Mouse (Mus musculus) 3134 (cell line): ENCODE measurements around the gene Il1a.

ENCODE experiments used
- DNase-seq: peaks from one replicate; pipeline ENCODE4 v3.0.0-alpha.2; 2011; ENCODE audit warnings: low spot score; ENCODE audit not compliant: insufficient read length; ENCODE audit errors: extremely low read depth

The Il1a gene

DNA sequence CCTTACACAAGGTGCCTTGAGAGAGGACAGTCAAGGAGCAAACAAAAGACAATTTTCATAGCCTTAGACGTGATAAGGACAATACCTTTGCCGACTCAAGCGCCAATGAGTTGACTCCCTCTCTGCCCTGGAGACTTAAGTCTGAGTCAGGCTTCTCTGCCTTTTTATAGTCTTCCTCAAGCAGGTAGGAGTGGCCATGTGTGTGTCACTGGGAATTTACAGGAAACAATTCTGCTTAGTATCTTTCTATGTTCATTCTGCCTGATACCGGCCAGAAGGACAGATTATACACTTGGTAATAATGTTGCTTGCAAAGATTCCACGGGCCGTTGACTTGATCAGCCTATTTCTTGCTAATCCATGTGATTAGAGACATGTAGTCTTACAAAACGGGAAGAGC is at the start of gene Il1a:
Gene Il1a, minus strand, starts transcription at position 137 of the 400 bp plus-strand sequence.
- no peak for DNase-seq

DNA sequence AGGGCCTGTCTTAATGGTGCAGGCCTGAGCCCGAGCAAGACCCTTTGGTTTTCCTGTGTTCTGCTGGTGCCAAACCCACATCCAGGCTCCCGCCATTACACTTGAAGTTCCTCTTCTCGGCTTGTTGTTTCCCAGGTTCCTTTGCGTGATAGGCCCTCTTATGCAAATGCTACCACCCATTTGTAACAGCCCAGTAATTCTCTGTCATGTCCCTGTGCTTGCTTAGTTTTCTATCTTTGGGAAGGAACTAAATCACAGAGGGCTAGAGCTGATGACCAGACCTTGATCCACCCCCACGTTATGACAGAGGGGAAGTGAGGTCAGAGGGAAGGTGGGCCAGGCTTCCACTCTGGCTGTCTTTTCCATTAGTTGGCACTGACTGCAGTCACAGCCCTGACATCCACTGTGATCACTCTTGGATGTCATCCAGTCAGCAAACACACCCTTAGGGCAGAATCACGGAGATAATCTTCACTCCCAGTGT is 28.4 kb upstream of the Il1a start:
- DNase-seq = no peak

DNA sequence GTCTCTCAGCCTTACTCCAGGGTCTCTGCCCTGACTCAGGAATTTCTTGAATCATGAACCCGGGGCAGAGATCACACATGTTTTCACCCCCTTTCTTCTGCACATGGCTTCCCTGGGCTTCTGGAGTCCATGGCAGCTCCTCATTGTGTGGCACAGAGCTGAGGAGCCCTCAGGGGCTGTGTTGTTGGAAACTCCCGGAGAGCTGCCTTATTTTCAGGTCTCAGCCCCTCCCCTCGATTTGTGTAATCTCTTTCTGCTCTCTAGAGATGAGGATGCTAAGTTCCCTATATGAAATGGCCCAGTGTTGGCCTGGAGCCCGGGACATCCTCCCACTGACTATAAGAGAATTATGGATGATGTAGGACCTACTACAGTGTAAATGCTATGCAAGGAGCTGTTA is 23.7 kb upstream of the Il1a start:
- no peak for DNase-seq

DNA sequence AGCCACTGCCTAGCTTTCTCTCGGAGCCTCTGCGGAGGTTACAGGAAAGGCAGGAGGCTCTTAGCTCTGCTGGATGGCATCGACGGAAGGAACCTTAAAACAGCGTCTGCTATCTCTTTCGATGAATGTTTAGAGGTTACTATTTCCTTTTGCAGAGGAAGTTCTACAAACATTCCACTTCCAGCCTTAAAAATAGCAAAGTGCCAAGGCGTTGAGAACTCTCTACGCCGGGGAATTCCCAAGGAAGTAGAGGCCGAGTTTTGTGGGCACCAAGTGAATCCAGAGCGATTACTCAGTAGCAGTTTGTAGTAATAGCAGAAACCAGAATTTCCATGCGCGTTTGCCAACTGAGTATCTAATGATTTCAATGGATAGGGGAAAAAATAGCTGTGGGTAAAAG is 20.8 kb upstream of the Il1a start:
- peak; percentile 70 for DNase-seq

DNA sequence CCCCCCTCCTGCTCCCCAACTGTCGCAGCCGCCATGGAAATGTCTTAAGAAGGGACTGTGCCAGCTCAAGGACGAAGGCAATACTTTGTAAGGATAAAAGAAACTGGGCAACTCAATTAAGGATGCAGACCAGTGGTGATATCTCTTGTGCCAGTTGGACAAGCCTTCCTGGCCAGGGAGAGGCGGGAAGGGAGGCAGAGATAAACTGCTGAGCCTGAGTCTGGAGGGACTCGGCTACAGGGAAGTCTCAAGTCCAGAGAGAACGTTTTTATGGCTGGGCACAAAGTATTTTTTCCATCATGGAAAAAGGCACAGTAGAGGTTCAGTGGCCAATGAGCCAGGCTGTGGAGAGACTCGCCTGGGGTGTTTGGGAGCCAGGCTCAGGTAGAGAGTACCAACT is 20.3 kb upstream of the Il1a start:
- no peak for DNase-seq

DNA sequence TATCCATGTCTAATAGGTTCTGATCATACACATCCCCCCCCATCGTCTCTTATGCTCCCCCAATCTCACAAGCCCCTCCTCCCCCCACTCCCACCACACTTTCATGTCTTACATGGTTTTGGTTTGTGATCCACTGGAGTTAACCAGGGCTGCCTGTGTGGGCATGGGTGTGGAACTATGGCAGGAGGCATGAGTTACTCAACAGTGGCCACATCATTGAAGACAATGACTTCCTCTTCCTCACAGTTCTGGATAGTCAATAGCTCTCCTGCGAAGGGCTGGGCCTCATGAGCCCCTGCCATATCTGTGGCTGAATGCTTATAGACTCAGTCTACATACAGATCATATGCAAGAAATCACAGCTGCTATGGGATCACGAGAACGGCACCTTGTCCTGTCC is 18.5 kb upstream of the Il1a start:
- no peak for DNase-seq

DNA sequence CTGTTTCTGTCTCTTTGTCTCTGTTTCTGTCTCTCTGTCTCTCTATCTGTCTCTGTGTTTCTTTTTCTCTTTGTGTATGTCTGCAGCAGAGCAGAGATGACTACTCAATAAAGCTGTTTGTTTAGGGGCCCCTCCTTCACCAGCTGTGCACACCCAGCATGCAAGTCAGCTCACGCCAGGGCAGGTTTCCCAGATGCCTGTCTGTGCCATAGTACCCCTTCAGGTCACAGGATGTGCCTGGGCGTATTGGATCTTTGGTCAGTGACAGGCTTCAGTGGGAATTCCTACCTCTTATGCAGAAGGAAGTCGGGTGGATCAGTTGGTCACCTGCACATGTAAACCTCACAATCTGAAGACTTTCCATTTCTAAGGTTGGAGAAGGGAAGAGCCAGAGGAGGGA is 14.4 kb upstream of the Il1a start:
- DNase-seq = no peak

DNA sequence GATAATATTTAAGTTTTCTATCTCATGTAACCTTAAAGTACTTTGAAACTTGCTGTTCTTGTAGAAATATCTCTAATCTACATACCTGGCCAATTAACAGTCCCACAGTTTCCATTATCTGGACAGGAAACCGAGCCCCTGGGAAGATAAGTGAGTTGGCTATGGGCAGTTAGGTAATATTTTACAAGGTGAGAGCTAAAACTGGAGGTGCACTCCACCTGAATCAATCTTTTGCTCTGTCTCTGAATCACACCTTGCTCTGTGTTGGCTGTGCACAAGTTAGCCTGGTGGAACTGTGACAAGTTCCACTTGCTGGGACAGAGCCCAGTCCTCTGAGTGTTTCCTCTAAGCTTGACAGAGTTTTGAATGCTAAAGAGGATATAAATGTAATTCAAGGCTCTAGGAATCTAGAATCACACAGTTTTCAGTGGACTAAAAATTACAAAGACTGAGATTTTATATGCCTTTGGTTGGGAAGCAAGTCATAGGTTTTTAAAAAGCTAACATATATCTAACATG is 12.4 kb upstream of the Il1a start:
- DNase-seq = no peak

DNA sequence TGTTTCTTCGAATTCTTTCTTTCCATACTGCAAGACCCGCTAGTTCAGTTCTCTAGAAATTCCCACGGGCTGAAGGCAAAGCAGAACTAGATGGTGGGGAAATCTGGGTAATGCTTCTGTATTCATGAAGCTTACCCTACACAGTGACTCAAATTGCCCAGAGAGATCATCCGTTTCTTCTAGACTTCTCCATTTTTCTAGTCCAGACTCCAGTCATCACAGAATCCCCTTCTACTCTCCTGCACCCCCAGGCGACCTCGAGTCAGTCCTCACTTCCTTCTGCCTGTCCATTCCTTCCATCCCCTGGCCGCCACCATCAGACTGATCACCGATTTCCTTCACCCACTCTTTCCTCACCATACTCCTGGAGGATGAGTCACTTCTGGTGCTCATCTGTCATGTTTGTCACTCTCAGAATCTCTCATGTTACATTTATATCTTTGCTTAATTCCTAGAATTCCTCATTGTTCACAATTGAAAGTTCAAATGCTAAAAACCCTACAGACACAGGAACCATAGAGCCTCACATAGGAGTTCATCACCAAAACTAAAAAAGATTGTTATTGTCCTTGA is 10.3 kb upstream of the Il1a start:
- DNase-seq = no peak

DNA sequence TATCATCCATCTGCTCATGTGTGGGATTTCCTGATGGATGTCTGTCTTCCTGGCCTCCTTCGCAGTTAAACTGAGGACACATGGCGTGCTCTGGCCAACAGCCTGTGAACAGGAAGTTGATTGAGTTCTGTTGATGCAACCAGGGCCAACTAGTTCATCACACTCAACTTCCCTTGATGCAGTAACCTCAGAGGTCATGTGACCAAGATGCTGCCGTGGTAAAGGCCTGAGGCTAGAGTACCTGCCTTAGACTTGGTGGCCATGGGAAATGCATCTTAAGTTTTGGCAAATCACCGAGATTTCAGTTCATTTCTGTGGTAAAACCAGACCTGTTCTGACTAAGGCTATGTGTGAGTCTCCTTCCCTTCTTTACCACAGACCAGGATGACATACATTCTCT is 6.1 kb upstream of the Il1a start:
- no peak for DNase-seq

DNA sequence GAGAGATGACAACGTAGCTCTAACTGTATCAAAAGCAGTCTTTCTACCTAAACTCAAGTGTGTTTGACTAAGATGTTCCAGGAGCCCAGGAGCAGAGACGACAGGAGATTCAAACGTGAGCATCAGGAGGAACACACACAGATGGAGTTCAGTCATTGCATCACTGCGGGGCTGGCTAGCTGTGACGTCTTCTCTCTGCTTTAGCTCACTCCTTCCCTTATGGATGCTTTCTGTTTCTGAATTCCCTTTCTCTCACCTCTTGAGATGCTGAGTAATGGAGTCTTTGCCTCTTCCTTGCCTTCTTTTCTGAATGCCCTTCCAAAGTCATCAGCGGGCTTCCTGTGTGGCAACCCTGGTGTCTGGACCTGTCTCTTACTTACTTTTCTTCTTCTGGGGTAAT is 5.1 kb upstream of the Il1a start:
- DNase-seq = no peak

DNA sequence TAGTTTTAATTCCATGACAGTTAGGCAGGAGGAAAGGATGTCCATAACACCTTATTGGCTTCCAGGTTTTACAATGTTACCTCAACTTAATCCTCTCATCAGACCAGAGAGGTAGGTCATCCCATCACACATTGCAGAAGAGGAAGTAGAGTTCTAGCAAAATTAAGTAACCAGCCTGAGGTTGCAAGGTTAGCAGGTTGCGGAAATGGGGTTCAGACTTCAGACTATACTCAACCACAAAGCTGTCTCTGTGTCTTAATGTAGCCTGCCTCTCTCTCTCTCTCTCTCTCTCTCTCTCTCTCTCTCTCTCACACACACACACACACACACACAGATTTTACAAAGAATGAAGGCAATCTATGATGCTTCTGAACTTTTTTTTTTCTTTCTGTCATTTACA is 4.2 kb upstream of the Il1a start:
- no peak for DNase-seq

DNA sequence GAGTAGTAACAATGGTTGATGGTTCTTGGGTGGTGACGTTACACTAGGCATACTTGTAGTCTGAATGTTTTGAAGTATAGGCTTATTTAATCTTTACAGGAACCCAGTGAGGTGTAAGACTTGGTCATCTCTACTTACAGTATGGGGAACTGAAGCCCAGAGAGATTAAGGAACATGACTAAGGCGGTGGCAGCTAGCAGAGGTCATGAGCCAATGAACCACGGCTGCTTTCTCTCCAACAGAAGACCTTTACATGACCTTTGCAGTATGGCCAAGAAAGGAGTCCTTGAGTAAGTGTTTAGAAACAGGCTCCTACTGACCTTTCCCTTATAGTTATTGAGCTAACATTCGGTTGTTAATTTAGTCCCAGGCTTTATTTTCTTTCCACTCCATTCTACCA is 3.8 kb downstream of the Il1a start:
- DNase-seq = no peak

DNA sequence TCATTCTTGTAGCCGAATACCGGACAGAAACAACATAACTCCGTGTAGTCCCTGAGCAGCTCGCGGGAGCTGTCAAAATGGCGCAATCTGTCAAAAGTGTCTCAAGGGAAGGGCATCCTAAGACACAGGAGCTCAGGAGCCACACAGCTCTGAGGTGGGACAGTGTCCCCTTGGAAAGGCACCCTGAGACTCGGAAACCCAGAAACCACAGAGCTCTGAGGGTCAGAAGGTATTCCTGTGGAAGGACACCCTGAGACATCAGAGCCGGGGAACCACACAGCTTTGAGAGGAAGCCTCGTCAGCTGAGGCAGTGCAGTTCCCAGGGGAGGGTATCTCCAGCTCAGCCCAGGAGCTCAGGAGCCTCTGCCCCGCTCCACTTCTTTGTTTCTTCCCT is 12.2 kb downstream of the Il1a start:
- DNase-seq = no peak

DNA sequence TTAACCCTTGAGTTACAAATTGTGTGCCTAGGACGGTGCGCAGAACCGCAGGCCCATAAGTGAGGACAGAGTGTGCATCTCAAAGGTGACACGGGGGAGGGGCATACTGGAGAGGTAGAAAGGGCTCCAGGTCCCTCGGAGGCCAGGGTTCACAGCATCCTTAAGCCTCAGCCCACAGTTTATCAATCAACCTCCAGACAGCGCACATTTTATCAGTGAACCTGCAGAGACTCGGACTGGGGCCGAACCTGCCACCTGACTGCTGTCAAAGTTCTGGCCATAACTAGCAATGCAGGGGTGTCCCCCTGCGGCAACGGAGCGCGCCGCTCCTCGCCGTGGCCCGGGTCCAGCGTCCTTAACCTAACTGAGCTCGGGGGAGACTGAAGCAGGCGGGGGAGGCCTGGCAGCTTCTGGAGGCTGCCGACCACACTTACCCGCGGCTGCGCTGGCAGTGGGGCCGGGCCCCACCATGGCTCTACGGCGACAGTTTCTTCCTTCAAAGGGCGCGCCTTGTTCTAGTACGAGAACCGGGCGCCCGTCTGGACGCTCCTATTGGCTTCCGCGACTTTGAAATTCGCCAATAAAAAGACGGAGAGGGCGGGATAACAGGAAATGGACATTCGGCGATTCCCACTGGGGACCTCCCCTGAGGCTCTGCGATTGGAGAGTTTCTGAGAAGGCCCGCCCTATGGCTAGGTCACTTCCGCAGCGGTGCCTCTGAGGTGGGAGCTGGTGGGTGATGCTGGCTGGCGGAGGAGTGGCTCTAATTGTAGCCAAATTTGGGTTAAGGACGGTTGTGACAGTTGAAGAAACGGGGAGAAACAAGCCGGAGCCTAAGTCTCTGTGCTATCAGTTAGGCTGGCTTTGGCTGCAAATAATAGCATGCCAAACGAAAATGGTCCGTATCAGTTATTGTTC is 12.8 kb downstream of the Il1a start, which contains the start of gene Ckap2l:
Gene Ckap2l, minus strand, starts transcription at position 542 of the 918 bp plus-strand sequence.
- peak; percentile 91 for DNase-seq

DNA sequence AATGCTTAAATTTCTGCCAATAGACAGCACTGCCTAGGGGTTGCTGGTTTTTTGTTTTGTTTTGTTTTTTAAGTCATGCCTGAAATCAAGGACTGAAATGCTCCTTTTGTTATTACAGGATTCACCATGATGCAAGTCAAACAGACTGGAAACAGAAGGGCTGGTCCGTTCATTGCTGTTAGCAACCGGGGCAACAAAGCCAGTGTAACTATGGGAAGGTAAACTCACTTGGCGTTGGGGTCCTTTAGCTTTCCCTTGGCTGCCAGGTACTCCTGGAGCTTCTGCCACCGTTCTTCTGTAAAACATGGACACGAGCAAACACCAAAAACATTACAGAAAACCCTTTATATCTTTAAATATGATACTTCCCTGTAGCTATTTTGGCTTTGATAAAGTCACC is 13.7 kb downstream of the Il1a start:
- no peak for DNase-seq

DNA sequence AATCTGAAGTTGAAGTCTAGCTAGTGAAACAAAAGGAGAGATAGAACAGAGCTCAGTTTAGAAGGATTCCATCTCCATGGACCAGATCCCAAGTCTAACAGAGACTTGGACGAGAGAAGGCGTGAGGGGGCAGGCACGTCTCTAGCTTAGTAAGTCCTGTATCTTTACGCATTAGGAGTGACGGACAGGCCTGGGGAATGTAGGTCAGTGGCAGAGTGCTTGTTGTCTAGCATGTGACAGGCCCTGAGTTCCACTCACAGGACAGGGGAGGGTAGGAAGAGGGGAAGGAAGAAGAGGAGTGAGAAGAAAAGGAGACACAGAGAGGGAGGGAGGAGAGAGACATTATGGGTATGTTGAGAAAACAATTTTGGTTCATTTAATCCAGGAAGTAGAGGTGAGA is 14.7 kb downstream of the Il1a start:
- no peak for DNase-seq

DNA sequence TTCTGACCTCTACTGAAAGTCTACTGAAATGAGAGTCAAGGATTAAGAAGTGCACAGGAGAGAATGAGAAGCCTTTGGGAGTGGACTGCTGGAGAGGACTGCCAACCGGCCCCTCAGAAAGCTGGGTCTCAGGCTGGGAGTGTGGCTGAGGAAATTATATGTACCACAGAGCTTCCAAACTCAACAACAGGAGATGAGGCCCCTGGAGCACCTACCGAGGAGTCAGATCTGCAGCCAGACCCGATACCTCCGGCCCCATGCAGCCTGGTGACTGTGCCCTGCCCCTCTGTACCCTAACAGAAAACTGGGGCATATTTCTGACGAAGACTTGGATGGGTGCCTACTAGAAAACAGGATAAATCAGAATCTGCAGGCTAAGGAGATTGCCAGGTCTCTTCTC is 35.9 kb downstream of the Il1a start:
- DNase-seq = no peak

DNA sequence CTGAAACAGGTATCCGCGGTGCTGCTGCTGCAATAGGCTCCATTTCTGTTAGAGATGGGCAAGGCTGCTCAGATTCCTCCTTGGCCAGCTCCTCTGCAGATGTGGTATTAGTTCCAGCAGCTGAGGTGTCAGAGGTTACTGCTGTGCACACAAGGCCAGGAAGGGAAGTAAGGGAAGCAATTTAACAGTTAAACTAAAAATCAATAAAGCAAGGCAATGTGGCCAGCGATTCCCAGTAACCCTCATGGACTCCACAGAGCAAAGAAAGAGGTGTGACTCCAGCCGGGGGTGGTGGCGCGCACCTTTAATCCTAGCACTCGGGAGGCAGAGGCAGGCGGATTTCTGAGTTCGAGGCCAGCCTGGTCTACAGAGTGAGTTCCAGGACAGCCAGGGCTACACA is 39.2 kb downstream of the Il1a start:
- no peak for DNase-seq

DNA sequence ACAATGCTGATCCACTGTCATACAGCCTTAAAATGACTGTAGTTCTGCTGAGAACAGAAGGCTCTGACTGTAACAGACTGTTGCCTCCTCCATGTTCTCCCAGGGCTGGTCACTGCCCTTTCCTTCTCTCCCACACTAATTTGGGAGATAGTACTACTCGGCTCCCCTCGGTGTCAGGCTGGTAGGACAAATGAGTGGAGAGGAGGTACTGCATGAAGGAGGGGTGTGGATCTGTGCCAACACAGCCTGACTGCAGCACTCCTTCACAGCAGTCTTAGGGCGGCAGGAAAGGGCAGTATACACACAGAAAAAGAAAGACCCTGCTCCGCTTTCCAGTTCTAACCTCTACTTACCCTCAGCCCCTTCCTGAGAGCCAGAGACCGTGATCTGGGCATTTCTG is 39.8 kb downstream of the Il1a start:
- DNase-seq = no peak

DNA sequence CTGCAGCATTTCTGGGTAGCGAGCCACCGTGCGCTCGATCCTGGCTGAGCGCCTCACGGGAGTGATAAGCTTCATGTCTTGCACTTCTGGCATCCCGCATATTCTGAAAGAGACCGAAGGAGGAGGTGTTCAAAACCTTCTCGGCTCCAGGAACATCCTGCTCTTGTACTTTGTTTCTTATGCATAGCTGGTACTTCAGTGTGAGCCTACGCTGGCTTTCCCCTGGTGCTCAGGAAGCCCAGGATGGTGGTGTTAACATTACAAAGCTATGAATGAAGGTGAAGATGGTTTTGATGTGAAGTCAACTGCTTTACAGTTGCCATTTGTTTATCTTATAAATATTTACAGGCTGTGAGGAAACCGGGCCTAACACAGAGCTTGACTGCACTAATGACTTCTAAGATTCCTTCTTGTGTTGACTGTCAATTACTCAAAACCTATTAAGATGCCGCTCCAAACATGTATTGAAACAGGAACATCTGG is 40.6 kb downstream of the Il1a start:
- no peak for DNase-seq

DNA sequence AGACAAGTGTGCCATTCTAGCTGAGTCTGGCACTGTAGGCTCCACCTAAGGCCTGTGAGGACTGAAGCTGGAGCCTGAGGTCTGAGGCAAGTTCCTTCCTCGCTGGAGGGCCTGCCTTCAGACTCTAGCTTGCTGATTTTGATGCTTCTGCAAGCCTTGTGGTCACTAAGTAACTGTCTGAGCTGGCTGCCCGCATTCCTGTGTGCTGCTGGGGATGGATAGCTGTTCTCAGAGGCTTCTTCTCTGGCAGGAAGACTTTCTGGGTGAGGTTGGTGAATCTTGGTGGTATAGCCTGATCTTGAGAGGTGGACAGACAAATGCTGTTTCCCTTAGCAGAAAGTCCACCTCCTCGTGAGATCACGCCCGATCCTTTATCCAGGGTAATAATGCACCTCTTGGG is 42.0 kb downstream of the Il1a start:
- DNase-seq = no peak
